Mouse (Mus musculus) gastrocnemius, adult 2 months (tissue): ENCODE data around the gene Nup93. TPM values are rescaled to one million over a fixed set of nuclear protein-coding genes. Genes with fewer than 3 reads are reported as not detected.

Experiments used
- DNase-seq: peaks from one replicate; pipeline ENCODE4 v3.0.0; 2022
- H3K27ac ChIP-seq: fragments of 200-600 bp; 2 replicates; pipeline ENCODE4 v1.8.1; 2022; ENCODE audit warnings: mild to moderate bottlenecking
- H3K4me3 ChIP-seq: fragments of 200-600 bp; 2 replicates; pipeline ENCODE4 v1.8.1; 2022; ENCODE audit warnings: mild to moderate bottlenecking, moderate library complexity
- CTCF ChIP-seq: fragments of 200-600 bp; IDR thresholded peaks from 2 replicates; pipeline ENCODE4 v1.8.1; 2022; ENCODE audit warnings: antibody characterized with exemption, mild to moderate bottlenecking, moderate library complexity
- intact Hi-C: fragments of 180-260 bp; cut with DNase I; formaldehyde crosslinking; loops from one replicate; pipeline ENCODE4 v1.15.1; 2025
- total RNA-seq, 2 experiments: library from RNA; stranded (reverse); gene quantifications; 2 replicates each; pipeline ENCODE4 v1.2.3; 2021

Nup93 gene
- total RNA-seq, 2 experiments from 2014 or later: 8.6 to 12.4 TPM

DNA sequence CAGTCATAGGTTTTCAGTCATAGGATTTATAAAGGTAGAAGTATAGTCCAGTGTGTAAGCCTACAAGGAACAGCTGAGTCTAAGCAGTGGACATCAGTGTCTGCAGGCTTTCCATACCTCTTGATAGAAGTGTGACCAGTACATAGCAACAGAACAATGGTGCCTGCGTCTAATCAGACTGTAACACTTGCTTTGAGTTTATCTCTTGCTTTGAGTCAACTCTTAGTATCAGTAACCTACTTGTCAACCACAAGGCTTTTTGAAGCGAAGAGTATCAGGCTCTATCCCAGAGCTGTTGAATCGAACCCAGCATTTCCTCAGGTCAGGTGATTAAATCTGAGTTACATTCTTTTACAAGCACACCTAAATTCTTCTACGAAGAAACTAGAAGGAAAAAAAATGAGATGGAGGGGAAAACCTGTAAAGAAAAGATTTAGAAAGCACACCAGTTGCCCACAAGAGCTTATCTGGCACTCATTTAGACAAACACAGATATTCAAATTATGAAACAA, 25.9 kb downstream of the Nup93 start:
- no peak overlapping the region for H3K4me3 ChIP-seq
- intact Hi-C loops: no loop called here
- no peak for TF ChIP-seq CTCF
- DNase-seq: no peak
- no peak overlapping the region for H3K27ac ChIP-seq

DNA sequence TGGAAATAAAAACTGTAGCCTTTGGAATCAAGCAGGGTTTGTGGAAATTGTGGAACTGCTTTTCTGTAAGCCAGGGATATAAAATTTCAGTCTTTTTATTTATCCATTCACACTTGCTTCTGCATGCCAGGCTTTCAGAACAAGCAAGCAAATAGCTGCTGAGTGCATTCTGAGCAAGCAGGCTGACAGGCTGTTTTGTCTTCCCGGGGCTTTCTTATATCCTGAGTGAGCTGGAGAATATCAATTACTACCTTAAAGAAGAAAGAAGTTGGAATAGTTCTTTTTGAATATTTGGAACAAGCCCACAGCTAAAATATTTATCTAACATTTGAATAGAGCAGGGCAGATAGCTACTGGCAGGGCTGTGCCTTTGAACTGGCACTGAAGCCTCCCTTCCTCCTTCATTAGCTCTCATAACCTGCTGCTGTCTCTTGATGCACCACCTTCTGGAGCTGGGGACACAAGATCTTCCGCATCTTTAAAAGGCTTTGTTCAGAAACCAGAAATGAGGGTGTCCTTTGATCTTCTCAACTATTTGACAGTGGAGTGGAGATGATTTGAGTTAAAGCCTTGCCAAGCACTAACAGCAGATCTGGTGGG, 35.6 kb downstream of the Nup93 start:
- DNase-seq: no peak
- Histone ChIP-seq H3K27ac (no peak overlapping the region), H3K4me3 (no peak overlapping the region)
- TF ChIP-seq CTCF: no peak
- intact Hi-C loops: no loop called here

DNA sequence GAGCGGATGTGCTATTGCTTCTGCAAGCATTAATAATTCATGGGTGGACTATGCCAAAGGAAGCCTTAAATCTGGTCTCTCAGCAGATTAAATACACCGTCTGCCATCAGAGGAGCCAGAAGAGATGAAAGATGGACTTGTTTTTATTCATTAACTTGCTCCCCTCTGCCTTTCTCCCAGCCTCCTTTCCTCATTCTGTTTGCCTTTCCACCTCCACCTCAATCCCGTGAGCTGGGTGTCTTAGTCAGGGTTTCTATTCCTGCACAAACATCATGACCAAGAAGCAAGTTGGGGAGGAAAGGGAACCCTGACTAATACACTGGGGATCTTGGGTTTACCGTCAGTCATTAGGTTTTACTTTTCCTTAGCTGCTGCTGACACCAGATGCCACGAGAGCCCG, 44.5 kb downstream of the Nup93 start:
- intact Hi-C loops: no loop called here
- no peak for TF ChIP-seq CTCF

DNA sequence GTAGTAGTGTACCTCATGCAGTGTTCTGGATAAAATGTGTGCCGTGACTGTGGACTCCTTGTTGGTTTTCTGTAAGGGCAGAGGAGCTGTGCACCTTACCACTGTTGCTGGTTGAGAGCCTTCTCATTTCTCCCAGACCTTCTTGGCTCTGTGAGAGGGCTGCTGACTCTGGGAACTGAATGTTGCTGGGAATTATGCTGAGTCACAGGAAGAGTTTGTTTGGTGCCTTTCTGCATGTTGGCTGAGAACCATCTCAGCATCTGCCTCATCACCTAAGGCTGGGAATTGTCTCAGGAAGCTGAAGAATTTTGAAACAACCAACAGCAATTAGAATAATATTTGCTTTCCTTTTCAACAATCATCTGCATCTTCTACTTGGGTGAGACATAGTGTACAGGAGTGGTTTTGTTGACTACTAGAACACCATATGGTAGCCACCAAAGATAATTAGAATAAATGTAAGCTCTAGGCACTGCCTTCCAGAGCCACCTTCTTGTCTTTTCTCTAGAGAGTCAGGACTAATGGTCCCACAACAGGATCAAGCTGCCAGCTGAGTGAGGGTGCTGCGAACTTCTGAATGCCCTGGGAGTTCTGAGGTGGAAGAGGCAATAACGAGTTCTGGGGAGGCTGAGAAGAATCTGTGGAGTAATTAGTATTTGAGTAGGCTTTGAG, 48.4 kb downstream of the Nup93 start:
- intact Hi-C loops: no loop called here
- TF ChIP-seq CTCF: no peak
- Histone ChIP-seq H3K27ac (peak overlapping the region; percentile 38), H3K4me3 (no peak overlapping the region)
- peak; percentile 27 for DNase-seq

More for the DNA sequence above, 44.5 kb downstream of the Nup93 start:
- Histone ChIP-seq H3K27ac (no peak overlapping the region), H3K4me3 (no peak overlapping the region)
- DNase-seq: no peak

DNA sequence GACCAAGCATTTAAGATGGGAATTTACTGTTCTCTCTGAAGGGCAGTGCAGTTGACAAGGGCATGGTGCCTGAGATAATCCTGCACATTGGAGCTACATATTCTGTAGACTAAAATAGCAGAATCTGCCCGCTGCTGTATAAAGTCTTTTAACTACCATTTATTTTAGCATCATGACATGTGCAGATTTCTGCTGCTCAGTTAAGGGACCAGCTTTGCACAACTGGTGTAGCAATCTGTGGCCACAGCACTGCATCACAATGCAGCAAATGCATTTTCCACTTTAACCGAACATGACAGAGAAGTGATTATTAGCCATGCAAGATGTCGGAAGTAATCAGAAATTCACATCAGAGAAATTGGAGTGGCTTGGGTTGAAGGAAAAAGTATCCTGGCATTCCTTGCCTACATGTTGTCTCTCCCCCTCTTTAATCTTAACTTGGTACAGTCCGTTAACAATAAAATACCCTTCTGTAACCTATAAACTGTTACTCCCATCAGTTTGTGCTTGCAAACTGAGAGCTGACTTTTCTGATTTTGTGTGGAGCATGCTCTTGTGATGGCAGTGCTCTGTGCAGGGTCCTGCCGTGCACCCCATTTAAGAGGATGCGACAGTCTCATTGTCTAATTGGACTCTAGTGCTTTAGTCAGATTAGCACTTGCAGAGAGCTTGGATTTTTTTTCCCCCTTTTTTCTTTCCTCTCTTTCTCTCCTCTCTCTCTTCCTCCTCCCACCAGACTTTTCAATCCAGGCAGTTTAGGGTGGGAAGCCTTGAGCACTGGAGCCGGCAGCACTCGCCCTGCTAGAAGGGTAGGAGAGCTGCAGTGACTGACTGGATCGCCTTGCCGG, 52.2 kb downstream of the Nup93 start:
- Histone ChIP-seq H3K4me3 (peak overlapping the region; percentile 47), H3K27ac (peak overlapping the region; percentile 35; the same call in 1 of the 2 replicates)
- DNase-seq: no peak
- TF ChIP-seq CTCF: no peak
- intact Hi-C loops: no loop called here

DNA sequence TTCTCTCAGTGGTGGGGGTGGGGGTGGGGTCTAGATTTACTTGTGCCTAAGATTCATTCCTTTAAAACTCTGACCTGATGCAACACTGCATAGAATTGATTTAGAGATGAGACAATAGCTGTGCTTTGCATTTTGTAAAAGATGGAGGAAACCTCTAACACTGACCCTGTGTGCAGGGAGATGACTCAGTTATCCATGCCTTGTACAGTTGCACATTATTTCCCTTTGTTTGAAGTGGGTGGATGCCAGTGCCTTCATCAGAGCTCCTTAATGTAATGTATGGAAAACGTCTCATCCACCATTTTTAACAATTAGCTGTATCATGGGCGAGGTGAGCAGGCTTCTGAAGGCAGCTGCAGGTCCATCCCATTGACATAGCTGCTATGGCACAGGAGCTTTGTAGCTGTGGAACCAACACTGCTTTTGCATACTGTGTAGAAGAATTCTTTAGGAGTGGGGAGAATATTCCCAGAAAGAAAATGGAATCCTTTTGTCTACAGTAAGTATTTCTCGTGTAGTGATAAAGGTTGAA, 54.1 kb downstream of the Nup93 start:
- no peak for TF ChIP-seq CTCF
- H3K4me3 ChIP-seq: no peak overlapping the region
- no peak for DNase-seq
- H3K27ac ChIP-seq: no peak overlapping the region
- intact Hi-C loops: no loop called here

DNA sequence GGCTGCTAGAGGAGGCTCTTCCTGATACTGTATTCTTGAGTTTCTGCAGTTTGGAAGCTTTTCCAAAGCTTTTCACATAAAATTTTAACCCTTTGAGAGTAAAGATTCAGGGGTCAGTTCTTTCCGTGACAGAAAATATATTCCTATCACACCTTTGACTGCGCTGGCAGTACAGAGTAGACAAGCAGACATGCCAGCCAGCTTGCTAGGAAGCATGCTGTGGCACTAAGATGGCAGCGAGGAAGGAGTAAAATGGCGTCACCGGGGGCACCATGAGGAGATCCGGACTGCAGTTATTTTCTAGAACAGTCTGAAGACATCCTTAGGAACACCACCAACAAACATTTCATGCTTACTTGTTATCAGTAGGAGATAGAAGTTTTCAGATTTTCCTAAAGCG, 55.9 kb downstream of the Nup93 start:
- intact Hi-C loops: no loop called here
- no peak overlapping the region for H3K27ac ChIP-seq
- TF ChIP-seq CTCF: no peak
- H3K4me3 ChIP-seq: no peak overlapping the region
- DNase-seq: no peak

DNA sequence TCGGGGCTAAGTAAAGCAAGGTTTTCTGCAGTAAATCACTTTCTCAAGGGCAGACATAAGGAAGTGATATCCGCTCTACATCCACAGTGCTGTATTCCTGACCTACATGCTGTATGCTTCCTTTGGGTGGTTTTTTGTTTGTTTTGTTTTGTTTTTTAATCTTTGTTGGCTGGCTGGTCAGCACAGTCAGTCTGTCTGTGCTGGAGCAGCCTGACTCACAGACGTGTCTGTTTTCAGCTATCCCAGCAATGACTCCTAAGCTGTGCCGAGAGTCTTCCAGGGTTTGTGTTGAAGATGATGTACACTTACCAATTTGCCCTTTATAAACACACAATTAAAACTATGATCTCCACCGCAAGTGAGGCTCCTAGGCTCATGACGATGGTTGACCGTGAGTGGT, 56.7 kb downstream of the Nup93 start:
- no peak for TF ChIP-seq CTCF
- no peak overlapping the region for H3K27ac ChIP-seq
- intact Hi-C loops: no loop called here
- no peak overlapping the region for H3K4me3 ChIP-seq
- no peak for DNase-seq

DNA sequence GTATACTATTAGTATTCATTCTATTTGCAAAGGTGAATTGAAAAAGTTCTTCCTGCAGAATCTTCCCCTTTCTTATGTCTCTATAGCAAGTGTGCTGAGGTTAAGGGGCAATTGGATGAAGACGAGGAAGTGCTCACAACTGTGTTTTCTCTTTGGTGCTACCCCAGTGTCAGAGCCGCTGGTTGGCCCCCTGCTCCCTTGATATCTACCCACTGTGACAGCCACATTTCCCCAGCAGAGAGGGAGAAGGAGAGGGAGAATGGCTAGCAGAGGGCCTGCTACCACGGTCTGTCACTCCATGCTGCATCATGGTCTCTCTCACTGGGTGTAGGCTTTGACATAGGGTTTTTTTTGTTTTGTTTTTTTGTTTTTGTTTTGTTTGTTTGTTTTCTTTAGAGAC, 58.2 kb downstream of the Nup93 start:
- no peak for DNase-seq
- Histone ChIP-seq H3K27ac (no peak overlapping the region), H3K4me3 (no peak overlapping the region)
- intact Hi-C loops: no loop called here
- TF ChIP-seq CTCF: no peak

DNA sequence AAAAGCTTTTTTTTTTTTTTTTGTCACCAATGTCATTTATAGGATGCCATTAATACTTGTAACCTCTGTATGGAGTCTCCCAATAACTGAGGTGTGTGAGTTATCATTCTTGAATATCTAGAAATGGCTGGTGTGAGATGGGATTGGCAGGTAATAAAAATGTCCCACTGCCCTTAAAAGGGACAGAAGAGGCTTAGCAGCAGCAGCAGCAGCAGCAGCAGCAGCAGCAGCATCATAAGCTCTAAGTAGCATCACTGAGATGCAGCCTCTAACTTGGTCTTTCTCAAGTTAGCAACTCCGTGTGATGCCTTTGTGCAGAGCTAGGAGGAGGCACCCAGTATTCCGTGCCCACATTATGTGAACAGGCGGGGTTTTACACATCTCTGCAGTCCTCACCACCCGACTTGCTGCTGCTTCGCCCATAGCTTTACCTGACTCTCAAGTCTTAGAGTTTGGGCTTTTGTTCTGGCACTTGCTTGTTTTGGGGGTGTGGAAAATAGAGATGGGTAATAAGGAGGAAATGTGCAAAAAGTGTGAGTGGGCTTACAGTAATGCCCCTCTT, 59.0 kb downstream of the Nup93 start:
- intact Hi-C loops: no loop called here
- no peak for DNase-seq
- TF ChIP-seq CTCF: no peak
- no peak overlapping the region for H3K4me3 ChIP-seq
- H3K27ac ChIP-seq: no peak overlapping the region

DNA sequence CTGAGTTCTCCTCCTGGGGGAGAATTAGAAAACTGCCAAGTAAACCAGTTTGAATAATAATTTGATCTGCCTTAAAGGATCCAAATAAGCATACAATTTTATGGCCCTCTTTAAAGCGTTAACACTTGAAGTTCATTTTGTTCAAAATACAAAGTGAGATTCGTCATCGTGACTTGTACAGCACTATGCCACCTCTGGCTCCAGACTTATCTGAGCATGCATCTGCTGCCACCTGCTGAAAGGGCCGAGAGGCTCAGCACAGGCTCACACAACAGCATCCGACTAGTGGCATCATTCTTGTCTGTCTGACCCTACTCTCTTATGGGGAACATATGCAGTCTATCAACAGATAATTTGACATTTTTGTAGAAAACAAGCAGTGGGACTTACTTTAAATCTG, 59.7 kb downstream of the Nup93 start:
- Histone ChIP-seq H3K27ac (no peak overlapping the region), H3K4me3 (no peak overlapping the region)
- peak; percentile 30 for DNase-seq
- intact Hi-C loops: no loop called here
- TF ChIP-seq CTCF: peak; percentile 54

DNA sequence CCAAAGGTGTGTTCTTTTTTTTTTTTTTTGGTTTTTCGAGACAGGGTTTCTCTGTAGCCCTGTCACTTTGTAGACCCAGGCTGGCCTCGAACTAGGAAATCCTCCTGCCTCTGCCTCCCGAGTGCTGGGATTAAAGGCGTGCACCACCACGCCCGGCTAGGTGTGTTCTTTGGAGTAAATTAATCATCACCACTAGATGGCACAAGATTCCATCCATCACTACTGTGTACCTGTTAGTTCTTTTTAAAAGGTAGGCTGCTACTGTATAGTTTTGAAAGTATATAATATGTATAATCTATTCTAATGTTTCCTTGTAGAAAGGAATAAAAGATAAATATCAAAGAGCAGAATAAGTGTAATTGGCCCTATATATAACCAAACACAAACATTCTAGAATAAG, 63.9 kb downstream of the Nup93 start:
- H3K4me3 ChIP-seq: no peak overlapping the region

More for the DNA sequence above, 63.9 kb downstream of the Nup93 start:
- no peak for DNase-seq
- no peak overlapping the region for H3K27ac ChIP-seq
- peak; percentile 56 for TF ChIP-seq CTCF
- intact Hi-C loops: loop anchor here (5.0 kb wide), 2 partner anchors 119 to 214 kb away; no protein-coding TSS in a partner anchor
